Mouse (Mus musculus) gastrocnemius, postnatal 10 days (tissue): ENCODE measurements around the gene Fam114a1. TPM values are rescaled to one million over a fixed set of nuclear protein-coding genes. Genes with fewer than 3 reads are reported as not detected.

Source experiments
- DNase-seq: peaks from one replicate; pipeline ENCODE4 v3.0.0; 2021; ENCODE audit warnings: mixed read lengths
- microRNA-seq, 2 experiments: library from miRNA; unstranded; fragments of <30 nt; microRNA quantifications; one replicate each; pipeline ENCODE4 v1.2.0; 2021
- total RNA-seq, 2 experiments: library from RNA; stranded (reverse); gene quantifications; 2 replicates each; pipeline ENCODE4 v1.2.3; 2021

The Fam114a1 gene
- total RNA-seq, 2 experiments from 2014 or later, result 38.2 to 48.7 TPM

DNA sequence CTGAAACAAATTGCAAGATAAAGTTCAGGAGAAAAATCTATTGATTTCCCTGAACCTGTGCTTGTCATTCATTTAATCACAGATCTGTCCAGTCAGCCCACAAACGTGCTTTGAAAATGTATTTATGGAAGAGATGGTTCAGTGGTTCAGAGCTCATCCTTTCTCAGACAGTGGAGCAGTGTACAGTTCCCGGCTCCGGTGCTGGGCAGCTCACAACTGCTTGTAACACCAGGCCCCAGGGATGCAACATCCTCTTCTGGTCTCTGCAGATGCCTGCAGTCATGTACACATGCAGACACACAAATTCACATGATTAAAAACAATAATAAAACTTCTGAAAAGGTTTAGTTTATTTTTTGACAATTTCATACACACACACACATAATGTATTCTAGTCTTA, 81.6 kb downstream of the Fam114a1 start:
- DNase-seq, result no peak

DNA sequence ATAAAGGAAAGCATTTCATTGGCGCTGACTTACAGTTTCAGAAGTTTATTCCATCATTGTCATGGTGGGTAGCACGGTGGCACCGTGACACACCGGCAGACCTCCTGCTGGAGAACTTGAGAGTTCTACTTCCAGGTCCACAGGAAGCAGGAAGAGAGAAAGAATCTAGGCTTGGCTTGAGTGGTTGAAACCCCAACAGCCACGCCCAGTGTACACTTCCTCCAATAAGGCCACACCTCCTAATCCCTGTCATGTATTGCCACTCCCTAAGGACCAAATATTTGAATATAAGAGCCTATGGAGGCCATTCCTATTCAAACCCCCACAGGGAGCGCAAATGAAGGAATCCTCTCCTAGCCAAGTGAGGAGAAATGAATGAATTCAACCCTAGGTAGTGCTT, 87.7 kb downstream of the Fam114a1 start:
- DNase-seq, result no peak

DNA sequence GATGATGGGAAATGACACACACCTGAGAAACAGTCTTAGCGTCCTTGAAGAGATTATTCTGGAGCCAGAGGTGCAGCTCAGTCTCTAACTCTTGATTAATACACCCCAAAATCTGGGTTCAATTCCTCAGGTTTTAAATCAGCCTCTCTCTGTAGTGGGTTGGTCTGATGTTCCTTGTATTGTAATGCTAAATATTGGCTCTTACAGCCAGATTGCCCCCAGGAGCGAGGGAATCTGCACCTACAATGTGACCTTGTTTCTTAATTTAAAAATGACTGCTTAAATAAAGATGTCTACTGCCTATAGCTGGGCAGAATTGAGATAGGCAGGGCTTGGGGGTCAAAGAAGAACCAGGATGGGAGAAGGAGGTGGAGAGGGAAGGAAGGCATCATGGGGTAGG, 89.9 kb downstream of the Fam114a1 start:
- no peak for DNase-seq

DNA sequence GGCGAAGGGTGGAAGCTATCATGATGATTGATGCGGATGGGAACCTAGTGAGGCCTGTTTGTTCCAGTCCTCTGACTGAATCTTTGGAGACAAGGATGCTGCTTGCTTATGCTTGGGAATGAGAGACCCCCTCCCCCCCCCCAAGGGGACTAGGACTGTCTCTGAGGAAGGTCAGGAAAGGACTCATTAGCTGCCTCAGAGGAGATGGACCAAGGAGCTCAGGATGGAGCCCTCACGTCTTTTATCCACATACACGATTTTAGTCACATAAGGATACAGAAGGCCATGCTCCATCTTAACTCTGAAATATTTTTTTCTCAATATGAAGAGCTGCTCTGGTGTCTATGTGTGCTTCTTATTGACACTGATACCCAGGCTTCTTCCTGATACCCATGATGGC, 92.4 kb downstream of the Fam114a1 start:
- DNase-seq, result no peak

DNA sequence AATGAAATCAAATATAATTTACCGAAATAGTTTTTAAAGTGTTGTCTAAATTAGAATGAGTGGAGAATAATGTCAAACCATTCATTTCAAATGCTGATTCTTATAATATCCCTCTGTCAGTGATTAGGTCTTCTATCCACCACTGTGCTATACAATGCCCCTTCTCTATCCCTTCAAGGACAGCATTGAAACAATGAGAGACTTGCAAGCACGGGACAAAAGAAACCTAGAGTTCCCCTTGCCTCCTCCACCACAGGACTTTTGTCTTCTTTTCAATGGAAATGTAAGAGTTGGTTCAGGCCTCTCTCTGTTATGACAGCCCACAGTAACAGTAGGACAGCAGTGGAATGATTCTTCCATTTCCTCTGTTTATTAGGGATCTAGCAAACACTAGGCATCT, 93.4 kb downstream of the Fam114a1 start:
- DNase-seq, result no peak

DNA sequence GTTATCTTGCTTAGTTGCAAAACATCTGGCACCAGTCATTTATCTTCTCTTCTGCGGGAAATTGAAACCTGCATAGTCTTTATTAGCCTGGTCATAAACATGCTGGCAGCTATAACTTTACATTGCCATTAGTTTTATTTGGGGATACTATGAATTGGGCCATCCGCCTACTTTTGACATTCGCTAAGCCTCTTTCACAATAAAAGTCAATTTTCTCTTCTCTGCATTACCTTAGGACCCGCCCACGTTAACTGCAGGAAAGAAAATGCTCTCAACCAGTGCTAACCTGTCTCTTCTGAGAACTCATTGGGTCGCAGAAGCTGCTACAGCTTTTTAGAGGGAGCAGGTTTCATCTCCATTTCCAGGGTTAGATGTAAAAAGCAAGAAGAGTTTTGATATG, 98.3 kb downstream of the Fam114a1 start:
- no peak for DNase-seq

DNA sequence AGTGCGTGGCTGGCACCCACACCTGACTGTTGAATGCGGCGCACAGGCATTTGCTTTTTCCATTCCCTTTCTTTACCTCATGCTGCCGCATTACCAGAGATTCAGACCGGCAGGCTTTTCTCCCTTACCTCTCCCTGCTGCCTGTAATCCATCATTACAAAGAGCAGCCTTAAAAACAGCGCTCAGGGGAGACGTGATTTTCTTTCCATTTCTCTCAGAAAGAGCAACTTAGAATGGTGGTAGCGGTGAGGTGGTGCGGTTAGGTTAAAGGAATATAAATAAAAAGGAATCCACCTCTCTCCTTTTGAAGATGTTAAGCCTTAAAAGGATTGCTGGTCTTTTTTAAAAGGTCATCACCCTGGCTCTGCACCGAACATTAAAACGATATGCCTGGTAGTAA, 100.0 kb downstream of the Fam114a1 start:
- no peak for DNase-seq

DNA sequence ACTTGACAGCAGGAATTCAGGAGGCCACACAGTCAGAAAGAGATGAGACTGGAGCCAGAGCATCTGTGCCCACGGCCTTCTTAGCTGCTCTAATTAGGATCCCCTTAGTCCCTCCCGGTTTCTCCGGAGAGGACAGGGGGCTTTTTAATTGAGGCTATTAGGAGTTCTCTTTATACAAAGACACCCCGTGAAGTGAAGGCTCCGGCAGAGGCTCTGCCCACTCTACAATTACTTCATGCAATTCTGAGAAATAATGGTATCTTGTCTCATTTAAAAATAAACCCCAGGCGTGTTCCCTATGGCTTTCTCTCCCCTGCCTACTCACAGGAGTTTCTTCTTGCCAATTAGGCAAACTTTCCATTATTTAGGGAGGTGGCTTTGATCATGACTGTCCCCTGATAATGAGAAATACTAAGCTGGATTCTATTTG, 101.8 kb downstream of the Fam114a1 start:
- no peak for DNase-seq

DNA sequence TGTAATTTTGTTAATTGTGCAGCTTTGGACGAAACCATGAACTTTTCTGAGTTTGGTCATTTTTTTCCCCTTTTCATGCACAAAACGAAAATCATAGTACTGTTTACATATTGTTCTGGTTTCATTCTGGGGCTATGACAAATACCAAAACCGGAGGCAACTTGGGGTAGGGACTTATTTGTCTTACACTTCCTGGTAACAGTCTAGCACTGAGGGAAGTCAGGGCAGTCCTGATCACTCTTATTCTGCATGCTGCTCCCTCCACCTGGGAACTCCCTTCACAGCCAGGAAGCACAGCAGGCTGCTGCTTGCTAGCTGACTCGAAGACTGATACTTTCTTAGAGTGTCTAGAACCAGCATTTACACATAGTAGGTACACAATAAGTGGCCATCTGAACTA, 103.4 kb downstream of the Fam114a1 start:
- DNase-seq, result no peak

DNA sequence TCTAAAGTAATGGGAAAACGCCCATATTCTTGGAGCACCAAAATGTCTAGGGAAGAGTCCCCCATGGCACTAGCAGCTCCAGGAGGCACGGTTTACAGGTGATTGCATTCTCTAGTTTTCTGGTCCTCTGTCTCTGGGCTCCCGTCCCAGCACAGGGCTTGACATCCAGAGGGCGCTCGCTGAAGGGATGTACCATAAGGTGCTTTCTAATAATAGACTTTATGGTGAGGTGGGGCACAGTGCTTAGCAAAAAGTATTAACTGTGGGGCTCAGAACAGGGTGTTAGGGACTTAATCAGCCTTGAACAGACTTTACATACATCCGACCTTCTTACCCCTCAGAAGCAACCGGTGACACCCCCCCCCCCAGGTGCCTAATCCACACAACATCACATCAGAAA, 104.8 kb downstream of the Fam114a1 start:
- DNase-seq, result peak; percentile 17

DNA sequence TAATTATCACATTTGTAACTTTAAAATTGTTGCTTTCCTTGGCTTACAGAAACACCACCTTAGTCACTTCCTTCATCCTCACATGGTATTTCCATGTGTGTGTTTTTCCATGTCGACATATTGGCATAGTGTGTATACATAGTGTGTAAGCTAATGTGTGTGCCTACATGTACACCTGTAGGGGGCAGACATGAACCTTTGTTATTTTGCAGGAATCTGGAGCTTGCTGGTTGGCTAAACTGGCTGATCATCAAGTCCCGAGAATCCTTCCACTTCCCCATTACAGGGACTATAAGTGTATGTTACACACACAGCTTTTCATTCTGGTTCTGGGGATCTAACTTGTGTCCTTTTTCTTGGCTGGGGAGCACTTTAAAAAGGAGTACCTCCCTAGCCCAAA, 106.2 kb downstream of the Fam114a1 start:
- DNase-seq, result no peak

DNA sequence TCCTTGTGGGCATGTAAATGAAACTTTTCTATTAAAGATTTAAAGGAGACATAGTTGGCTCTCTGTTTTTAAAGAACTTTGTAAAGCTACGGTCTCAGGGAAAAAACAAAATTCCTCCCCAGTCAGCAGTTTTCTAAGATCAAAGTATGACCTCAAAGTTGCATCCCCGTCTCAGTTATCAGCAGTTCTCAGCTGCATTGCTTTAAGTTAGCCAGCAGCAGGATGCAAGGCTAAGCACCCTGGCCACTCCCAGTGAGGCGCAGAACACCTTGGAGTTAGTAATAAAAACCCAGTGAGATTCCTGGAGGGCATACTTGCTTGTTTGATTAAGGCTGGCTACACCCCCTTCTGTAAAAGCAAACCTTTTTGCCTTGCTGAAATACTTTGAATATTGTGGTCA, 106.9 kb downstream of the Fam114a1 start:
- no peak for DNase-seq

DNA sequence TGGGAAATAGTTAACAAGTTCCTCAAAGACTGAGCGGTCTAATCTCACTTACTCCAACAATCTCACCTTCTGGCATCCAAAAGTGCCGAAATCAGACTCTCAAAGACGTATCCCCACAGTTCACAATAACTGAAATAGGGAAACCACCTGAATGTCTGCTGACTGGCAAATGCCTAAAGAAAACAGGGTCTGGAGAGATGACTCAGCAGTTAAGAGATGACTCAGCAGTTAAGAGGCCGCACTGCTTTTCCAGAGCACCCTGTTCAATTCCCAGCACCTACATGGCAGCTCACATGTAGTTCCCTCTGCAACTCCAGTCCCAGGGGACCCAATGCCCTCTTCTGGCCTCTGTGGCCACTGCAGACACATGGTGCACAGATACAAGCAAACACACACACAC, 108.2 kb downstream of the Fam114a1 start:
- no peak for DNase-seq

DNA sequence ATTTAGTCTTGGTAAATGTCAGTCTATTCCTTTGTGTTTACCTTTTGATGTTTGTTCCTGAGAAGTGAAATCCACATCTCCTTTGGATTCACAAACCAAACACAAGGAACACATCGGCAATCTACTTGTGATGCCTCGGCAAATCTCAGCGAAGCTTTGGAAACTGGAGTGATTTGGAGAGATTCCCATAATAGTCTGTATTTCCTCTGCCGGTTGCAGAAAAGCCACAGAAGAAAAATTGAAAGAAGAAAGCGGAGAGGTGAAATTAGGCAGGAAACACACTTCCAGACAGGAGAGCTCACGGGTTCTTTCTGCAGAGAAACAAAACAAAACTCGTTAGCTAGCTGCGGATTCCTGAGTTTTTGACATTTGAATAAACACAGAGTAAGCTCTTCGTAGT, 110.0 kb downstream of the Fam114a1 start:
- DNase-seq, result no peak

DNA sequence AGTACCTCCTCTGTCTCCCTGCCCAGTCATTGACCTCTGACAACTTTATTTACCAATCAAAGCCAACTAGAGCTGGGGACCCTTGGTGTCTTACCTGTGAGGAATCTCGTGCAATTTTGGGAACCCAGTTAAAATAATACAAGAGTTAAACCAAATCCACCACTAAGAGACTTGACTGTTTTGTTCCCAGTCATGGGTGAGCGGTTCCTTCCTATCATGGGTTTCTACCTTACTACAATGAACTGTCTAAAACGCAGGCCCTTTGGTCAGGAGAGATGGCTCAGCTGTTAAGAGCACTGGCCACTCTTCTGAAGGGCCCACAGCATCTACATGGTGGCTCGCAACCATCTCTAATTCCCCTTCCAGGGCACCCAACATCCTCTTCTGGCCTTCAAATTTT, 112.0 kb downstream of the Fam114a1 start:
- no peak for DNase-seq

DNA sequence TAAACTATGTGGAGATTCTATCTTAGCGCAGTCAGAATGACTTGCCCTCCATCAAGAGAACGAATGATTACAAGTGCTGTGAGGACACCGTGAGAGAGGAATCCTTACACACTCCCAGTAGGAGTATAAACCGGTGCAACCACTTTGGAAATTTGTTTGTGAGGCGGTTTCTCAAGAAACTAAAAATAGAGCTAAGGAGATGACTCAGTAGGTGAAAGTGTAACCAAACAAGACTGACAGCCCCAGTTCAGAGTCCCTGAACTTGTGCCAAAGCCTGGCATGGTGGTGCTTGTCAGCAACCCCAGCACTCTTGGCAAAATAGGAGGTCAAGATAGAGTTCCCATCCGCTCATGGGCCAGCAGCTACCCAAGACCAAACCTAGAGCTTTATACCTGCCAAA, 116.7 kb downstream of the Fam114a1 start:
- peak; percentile 69 for DNase-seq

DNA sequence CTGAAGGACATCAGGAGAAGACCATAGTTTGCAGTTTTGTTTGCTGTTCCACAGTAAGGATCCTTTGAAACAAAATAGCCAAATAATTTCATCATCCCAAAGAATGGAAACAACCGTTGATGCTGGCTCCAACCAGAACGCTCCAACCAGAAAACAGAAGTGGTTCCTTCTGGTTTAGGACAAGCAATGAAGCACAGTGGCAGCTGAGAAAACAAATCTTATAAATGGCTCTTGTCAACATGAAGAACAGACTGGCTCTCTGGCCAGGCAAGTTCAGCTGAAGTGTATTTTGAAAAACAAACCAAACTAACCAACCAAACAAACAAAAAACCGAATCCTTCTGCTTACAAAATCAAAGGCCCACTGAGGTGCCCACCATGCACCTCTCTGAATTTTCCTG, 119.8 kb downstream of the Fam114a1 start:
- no peak for DNase-seq

DNA sequence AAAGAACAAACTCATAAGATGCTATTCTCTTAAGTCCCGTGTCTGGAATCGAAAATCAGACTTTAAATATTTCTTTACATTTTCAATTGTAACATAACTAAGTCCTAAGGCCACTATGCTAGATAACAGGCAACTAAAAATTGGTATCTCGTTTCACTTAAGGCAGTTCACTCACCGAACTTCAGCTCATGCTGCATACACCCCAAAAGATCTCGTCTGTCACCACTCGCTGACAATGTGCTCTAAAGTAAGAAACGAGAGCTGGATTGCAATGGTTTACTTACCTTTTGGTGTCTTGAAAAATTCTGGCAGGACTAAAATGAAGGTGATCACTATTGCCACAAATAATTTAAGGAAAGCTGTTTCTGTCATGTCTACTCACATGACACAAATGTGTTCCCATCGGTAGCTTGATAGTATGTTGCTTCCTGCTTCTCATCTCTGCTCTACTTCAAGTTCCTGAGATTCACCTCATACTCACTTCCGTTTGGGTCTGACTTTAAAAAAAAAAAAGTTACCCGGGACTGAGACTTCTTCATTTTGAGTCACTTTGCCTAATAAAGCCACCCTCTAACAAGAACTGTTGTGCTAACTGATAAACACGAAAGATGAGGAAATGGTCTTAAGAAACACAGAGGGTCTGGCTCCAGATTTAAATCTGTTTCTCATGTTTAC, 121.5 kb downstream of the Fam114a1 start:
- DNase-seq, result no peak

Small RNA genes lying within 50 kb of the gene (microRNA-seq; reads per million reads assigned to microRNA genes)
- gene Mir574, result 174 to 213 reads per million in 2 experiments

Other genes with a start within 250 kb of the Fam114a1 start
- 10 to 100 TPM; 31.7 to 46.3 TPM for gene Klf3, start 166.7 kb upstream of the Fam114a1 start, total RNA-seq
- under 1 TPM; 0.68 to 0.75 TPM for gene Tlr1, start 36.5 kb upstream of the Fam114a1 start, total RNA-seq
- gene Tlr6, start 10.0 kb upstream of the Fam114a1 start, total RNA-seq, result 1 to 10 TPM; 1.8 to 2.3 TPM
- gene Tmem156, start 122.1 kb downstream of the Fam114a1 start, total RNA-seq, result under 1 TPM in 1 of 2 experiments, not detected in 1; 0.23 TPM
- 10 to 100 TPM; 12.1 to 15.1 TPM for gene Klhl5, start 137.5 kb downstream of the Fam114a1 start, total RNA-seq
- gene Wdr19, start 229.6 kb downstream of the Fam114a1 start, total RNA-seq, result 1 to 10 TPM; 2.3 to 3.1 TPM